Mouse (Mus musculus): ENCODE results near the gene Gapvd1.

DNA sequence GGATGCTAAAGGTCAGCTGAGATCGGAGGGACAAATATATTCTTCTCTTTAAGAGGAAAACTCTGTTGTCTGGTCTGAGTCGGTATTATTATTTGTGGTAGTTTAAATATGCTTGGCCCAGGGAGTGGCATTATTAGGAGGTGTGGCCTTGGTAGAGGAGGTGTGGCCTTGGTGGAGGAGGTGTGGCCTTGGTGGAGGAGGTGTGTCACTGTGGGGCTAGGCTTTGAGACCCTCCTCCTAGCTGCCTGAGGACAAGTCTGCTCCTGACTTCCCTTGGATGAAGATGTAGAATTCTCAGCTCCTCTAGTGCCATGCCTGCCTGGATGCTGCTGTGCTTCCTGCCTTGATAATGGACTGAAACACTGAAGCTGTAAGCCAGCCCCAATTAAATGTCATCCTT, 39.5 kb upstream of the Gapvd1 start:
- TF ChIP-seq POLR2A (IDR thresholded peaks at IDR 0.05; ENCODE audit: borderline replicate concordance, control insufficient read depth, low read depth, low read length) (no peak), CTCF (IDR thresholded peaks at IDR 0.05; ENCODE audit: control insufficient read depth, insufficient read depth, low read length) (no peak)
